Mouse (Mus musculus) embryonic facial prominence, embryonic 11.5 days (tissue): ENCODE results near the gene Tmem167b. TPM values are rescaled to one million over a fixed set of nuclear protein-coding genes. Genes with fewer than 3 reads are reported as not detected.

Source experiments
- ATAC-seq: fragments of 200-750 bp; cut with Nextera tagmentation; replicated peaks from 2 replicates; pipeline ENCODE4 v1.8.0; 2017; ENCODE audit warnings: low read depth; ENCODE audit not compliant: insufficient number of reproducible peaks, low FRiP score, low TSS enrichment
- DNase-seq: peaks from one replicate; pipeline ENCODE4 v3.0.0-alpha.2; 2015; ENCODE audit warnings: low spot score
- H3K27ac ChIP-seq: fragments of 300-500 bp; sonication (generic); replicated peaks from 2 replicates; pipeline ENCODE4 v1.5.1; 2014; ENCODE audit warnings: mild to moderate bottlenecking, low read depth, low read length, control low read depth
- H3K27me3 ChIP-seq: fragments of 300-500 bp; sonication (generic); 2 replicates; pipeline ENCODE4 v1.6.1; 2014; ENCODE audit warnings: mild to moderate bottlenecking, low read length, moderate library complexity, mixed read lengths; ENCODE audit not compliant: control insufficient read depth, insufficient read depth
- H3K36me3 ChIP-seq: fragments of 300-500 bp; sonication (generic); replicated peaks from 2 replicates; pipeline ENCODE4 v1.6.1; 2014; ENCODE audit warnings: low read depth, mild to moderate bottlenecking, low read length, moderate library complexity, mixed read lengths; ENCODE audit not compliant: control insufficient read depth, insufficient read depth
- H3K4me1 ChIP-seq: fragments of 300-500 bp; sonication (generic); 2 replicates; pipeline ENCODE4 v1.6.1; 2014; ENCODE audit warnings: low read length, mixed read lengths; ENCODE audit not compliant: control insufficient read depth, insufficient read depth
- H3K4me2 ChIP-seq: fragments of 300-500 bp; sonication (generic); 2 replicates; pipeline ENCODE4 v1.6.1; 2014; ENCODE audit warnings: low read depth, mild to moderate bottlenecking, control low read depth, low read length, moderate library complexity
- H3K4me3 ChIP-seq: fragments of 300-500 bp; sonication (generic); 2 replicates; pipeline ENCODE4 v1.5.1; 2014; ENCODE audit warnings: low read depth, low read length, control low read depth
- H3K9ac ChIP-seq: fragments of 300-500 bp; sonication (generic); replicated peaks from 2 replicates; pipeline ENCODE4 v1.6.1; 2014; ENCODE audit warnings: mild to moderate bottlenecking, control low read depth, low read length
- H3K9me3 ChIP-seq: fragments of 300-500 bp; sonication (generic); replicated peaks from 2 replicates; pipeline ENCODE4 v1.6.1; 2016; ENCODE audit warnings: mild to moderate bottlenecking, low read length, inconsistent platforms, mixed read lengths; ENCODE audit not compliant: control insufficient read depth
- WGBS: fragments of 180-500 bp; shearing (Covaris S2); extraction: QIAGEN DNeasy Blood & Tissue Kit; methylation state at CpG from one replicate; pipeline ENCODE4 v1.1.7; 2014; 5-methylcytosine and 5-hydroxymethylcytosine counted together
- polyA plus RNA-seq: library from polyadenylated mRNA; unstranded; fragments of >200 nt; fragmentation: Nextera tagmentation; extraction: Ambion mirVana; gene quantifications from 2 replicates; pipeline ENCODE4 v1.2.1, GENCODE M21; 2014

The Tmem167b gene
- polyA plus RNA-seq, 1 experiment from 2014 or later: 48.2 TPM

DNA sequence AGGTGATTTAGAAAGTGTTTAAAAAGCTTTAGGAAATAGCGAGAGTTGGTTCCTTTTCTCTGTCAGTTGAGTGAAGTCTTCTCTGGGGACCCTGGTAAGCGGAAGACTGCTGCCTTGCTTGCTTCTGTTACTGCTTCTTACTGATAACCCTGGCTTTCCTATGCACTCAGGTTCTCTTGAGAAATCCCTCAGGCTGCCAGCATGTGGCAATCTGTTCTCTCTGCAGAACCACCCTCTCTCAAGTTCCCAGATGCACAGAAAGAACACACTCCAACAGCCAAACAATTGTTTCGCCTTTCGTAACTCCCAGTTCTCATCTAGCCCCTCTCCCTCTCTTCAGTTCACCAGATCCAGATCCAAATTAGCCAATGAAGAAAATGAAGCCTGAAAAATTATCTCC, 4.4 kb downstream of the Tmem167b start:
- Histone ChIP-seq H3K4me1 (no peaks in the 10 kb centered on the region), H3K4me2 (no peak overlapping the region), H3K9me3 (no peaks in the 10 kb centered on the region), H3K9ac (no peak overlapping the region), H3K27me3 (no peaks in the 10 kb centered on the region), H3K36me3 (no peaks in the 10 kb centered on the region), H3K4me3 (no peak overlapping the region), H3K27ac (no peak overlapping the region)
- DNase-seq: no peak
- ATAC-seq: no peak
- 92% methylated on average over 4 of the region's 4 CpGs for WGBS

DNA sequence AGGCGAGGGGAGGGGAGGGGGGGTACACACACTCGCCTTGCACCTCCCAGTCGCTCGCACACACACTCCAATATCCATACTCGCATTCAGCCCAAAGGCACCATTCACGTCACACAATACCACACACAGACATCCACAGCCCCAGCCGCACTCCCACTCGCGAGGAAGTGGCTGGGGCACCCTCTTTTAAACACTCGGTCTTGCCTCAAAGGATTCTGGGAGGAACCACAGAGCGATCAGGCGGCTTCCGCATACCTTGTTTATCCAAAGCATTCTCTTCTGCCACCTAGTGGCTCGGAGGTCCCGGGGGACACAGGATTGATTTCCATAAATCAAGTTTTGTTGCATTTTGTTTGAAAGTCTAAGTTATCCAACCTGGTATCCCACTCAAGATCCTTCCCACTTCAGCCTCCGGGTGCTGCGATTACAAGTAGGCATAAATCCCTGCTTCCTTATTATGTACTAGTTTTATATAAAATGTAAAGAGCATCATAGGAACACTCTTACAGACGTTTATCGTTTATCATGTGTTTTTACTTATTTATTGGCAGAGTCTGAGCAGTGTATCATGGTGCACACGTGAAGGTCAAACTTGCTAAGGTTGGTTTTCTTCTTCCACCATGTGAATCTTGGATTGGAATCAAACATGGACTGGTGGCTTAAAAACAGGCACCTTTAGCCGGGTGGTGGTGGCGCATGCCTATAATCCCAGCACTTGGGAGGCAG, 7.5 kb downstream of the Tmem167b start:
- peak overlapping the region; percentile 74 for H3K4me2 ChIP-seq
- H3K4me1 ChIP-seq: no peaks in the 10 kb centered on the region
- WGBS: 18% methylated on average over 21 of the region's 22 CpGs
- H3K27ac ChIP-seq: peak overlapping the region; percentile 78
- no peaks in the 10 kb centered on the region for H3K36me3 ChIP-seq
- DNase-seq (peak; percentile 98), ATAC-seq (peak; percentile 96)
- peak overlapping the region; percentile 94 for H3K4me3 ChIP-seq
- H3K9me3 ChIP-seq: no peaks in the 10 kb centered on the region
- H3K27me3 ChIP-seq: no peaks in the 10 kb centered on the region
- H3K9ac ChIP-seq: peak overlapping the region; percentile 96

DNA sequence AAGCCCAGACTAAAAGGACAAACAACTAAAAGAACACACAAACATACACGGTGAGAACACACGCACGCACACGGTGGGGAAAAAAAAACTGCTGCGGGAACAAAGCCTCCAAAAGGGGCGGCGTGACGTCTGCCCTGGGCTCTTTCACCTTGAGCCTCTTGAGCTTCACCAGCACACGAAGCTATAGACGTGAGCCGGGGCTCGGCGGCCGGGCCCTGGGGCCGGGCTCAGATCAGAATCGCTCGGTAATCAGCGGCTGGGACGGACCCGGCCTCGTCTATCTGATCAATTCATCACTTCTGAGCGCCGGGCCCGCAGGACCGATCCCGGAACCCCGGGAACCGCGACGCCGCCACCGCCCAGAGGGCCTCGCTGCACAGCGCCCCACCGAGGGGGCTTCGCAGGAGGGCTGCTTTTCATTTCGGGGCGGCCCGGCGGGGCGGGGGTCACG, 8.1 kb downstream of the Tmem167b start:
- WGBS: 1% methylated on average over 42 of the region's 42 CpGs
- Histone ChIP-seq H3K9ac (peak overlapping the region; percentile 96), H3K27me3 (no peaks in the 10 kb centered on the region), H3K4me2 (peak overlapping the region; percentile 74), H3K4me1 (no peaks in the 10 kb centered on the region), H3K4me3 (peak overlapping the region; percentile 94), H3K9me3 (no peaks in the 10 kb centered on the region), H3K36me3 (no peaks in the 10 kb centered on the region), H3K27ac (peak overlapping the region; percentile 78)
- DNase-seq (peak; percentile 52), ATAC-seq (peak; percentile 63)

GRCm38 (mm10) chr3:108542299-108542698, 20.0 kb downstream of the Tmem167b start:
- WGBS: 82% methylated on average over 11 of the region's 11 CpGs
- Histone ChIP-seq H3K4me1 (no peaks in the 10 kb centered on the region), H3K9ac (no peak overlapping the region), H3K36me3 (no peaks in the 10 kb centered on the region), H3K4me2 (no peak overlapping the region), H3K27me3 (no peaks in the 10 kb centered on the region), H3K27ac (no peak overlapping the region), H3K9me3 (no peaks in the 10 kb centered on the region), H3K4me3 (no peak overlapping the region)
- ATAC-seq (no peak), DNase-seq (no peak)

- Histone ChIP-seq H3K9me3 (no peaks in the 10 kb centered on the region), H3K9ac (no peak overlapping the region), H3K4me2 (peak overlapping the region; percentile 32), H3K27me3 (peaks cover 10% of the 10 kb centered on the region), H3K27ac (no peak overlapping the region), H3K4me1 (no peaks in the 10 kb centered on the region), H3K36me3 (no peaks in the 10 kb centered on the region), H3K4me3 (no peak overlapping the region; the same call in 1 of the 2 replicates)
- peak; percentile 96 for DNase-seq
- WGBS: 4% methylated on average over 17 of the region's 17 CpGs
- ATAC-seq: peak; percentile 76
Measured at GRCm38 (mm10) chr3:108537303-108537702, 25.0 kb downstream of the Tmem167b start.

GRCm38 (mm10) chr3:108536517-108537260, 25.6 kb downstream of the Tmem167b start, which contains the start of gene 5330417C22Rik:
Gene 5330417C22Rik (minus strand): TSS chr3:108536536.
- Histone ChIP-seq H3K27ac (no peak within 1 kb of the TSS), H3K36me3 (no peaks in the 10 kb centered on the region), H3K9ac (peak within 1 kb of the TSS; percentile 44), H3K9me3 (no peaks in the 10 kb centered on the region), H3K4me1 (no peaks in the 10 kb centered on the region), H3K4me3 (peak within 1 kb of the TSS; percentile 39), H3K4me2 (peak within 1 kb of the TSS; percentile 89), H3K27me3 (peaks cover 10% of the 10 kb centered on the region)
- DNase-seq: peak; percentile 57
- 1% methylated on average over 35 of the region's 35 CpGs for WGBS
- peak; percentile 84 for ATAC-seq

DNA sequence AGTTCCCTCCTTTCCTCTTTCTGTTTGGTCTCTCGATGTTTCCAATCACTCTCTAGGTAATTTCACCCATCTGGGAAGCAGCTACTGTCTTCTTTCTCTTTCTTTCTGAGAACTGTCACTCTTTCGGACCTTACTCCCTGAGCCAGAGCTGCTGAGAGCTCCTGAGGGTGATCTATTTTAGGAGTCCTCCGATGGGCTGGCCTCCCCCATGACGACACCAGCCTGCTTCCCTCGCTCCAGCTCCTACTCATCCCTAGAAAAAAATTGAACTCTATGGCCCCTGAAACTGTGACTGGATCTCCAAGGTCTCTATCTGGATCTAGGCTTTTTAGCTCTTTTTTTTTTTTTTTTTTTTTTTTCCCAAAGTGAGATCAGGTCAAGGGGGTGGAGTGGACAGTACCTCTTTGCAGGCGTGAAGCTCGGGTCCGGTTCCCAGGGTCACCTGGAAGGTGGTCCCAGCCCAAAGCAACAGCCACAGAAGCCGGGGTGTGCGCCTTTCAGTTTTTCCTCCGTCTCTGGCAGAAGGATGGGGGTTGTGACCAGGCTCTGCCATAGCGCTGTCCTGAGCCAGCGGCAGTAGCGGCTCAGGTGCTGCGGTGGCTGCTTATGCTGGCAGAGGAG, 26.3 kb downstream of the Tmem167b start:
- no peak for DNase-seq
- Histone ChIP-seq H3K4me3 (peak overlapping the region; percentile 39), H3K27ac (no peak overlapping the region), H3K9ac (no peak overlapping the region), H3K4me1 (no peaks in the 10 kb centered on the region), H3K9me3 (no peaks in the 10 kb centered on the region), H3K27me3 (peaks cover 10% of the 10 kb centered on the region), H3K36me3 (no peaks in the 10 kb centered on the region), H3K4me2 (peak overlapping the region; percentile 89)
- ATAC-seq: no peak; the same call in 1 of the 2 replicates
- 5% methylated on average over 15 of the region's 15 CpGs for WGBS
